Mouse (Mus musculus): ENCODE measurements around the gene Arhgap19. TPM values are rescaled to one million over a fixed set of nuclear protein-coding genes. Genes with fewer than 3 reads are reported as not detected.

The Arhgap19 gene
- total RNA-seq, 2 experiments from 2014 or later, result 2.9 to 3.0 TPM

GRCm38 (mm10) chr19:41797536-41797935 lies 4.3 kb downstream of the Arhgap19 start:
- no peak for DNase-seq

GRCm38 (mm10) chr19:41796789-41797327 lies 5.0 kb downstream of the Arhgap19 start:
- DNase-seq, result no peak

GRCm38 (mm10) chr19:41796148-41796760 lies 5.6 kb downstream of the Arhgap19 start:
- DNase-seq, result no peak

GRCm38 (mm10) chr19:41794901-41795300 lies 6.9 kb downstream of the Arhgap19 start:
- no peak for DNase-seq

GRCm38 (mm10) chr19:41794017-41794416 lies 7.8 kb downstream of the Arhgap19 start:
- DNase-seq, result no peak

- no peak for DNase-seq
Measured at GRCm38 (mm10) chr19:41792934-41793486, 8.8 kb downstream of the Arhgap19 start.

- no peak for DNase-seq
Measured at GRCm38 (mm10) chr19:41791384-41791783, 10.5 kb downstream of the Arhgap19 start.

- DNase-seq, result no peak
Measured at GRCm38 (mm10) chr19:41789110-41789961, 12.5 kb downstream of the Arhgap19 start.

GRCm38 (mm10) chr19:41786896-41787295 lies 15.0 kb downstream of the Arhgap19 start:
- DNase-seq, result no peak

GRCm38 (mm10) chr19:41777514-41777913 lies 24.3 kb downstream of the Arhgap19 start:
- no peak for DNase-seq

- DNase-seq, result no peak
Measured at GRCm38 (mm10) chr19:41768711-41769110, 33.1 kb downstream of the Arhgap19 start.

GRCm38 (mm10) chr19:41766628-41767027 lies 35.2 kb downstream of the Arhgap19 start:
- no peak for DNase-seq

- DNase-seq, result peak; percentile 82 to 86
Measured at GRCm38 (mm10) chr19:41763870-41764660, 37.8 kb downstream of the Arhgap19 start.

- no peak for DNase-seq
Measured at GRCm38 (mm10) chr19:41761529-41761928, 40.3 kb downstream of the Arhgap19 start.

GRCm38 (mm10) chr19:41759765-41760164 lies 42.1 kb downstream of the Arhgap19 start:
- no peak for DNase-seq

GRCm38 (mm10) chr19:41759270-41759669 lies 42.6 kb downstream of the Arhgap19 start:
- DNase-seq, result no peak

GRCm38 (mm10) chr19:41754760-41755159 lies 47.1 kb downstream of the Arhgap19 start:
- no peak for DNase-seq

GRCm38 (mm10) chr19:41751906-41752305 lies 49.9 kb downstream of the Arhgap19 start:
- DNase-seq, result no peak

GRCm38 (mm10) chr19:41747436-41747835 lies 54.4 kb downstream of the Arhgap19 start:
- no peak for DNase-seq

GRCm38 (mm10) chr19:41745941-41746557 lies 55.8 kb downstream of the Arhgap19 start:
- DNase-seq, result peak; percentile 59 to 83

GRCm38 (mm10) chr19:41743396-41743795 lies 58.5 kb downstream of the Arhgap19 start, which contains the start of gene Slit1:
TSS of gene Slit1 (minus strand) at chr19:41743665.
- peak; percentile 63 to 69 for DNase-seq

GRCm38 (mm10) chr19:41738896-41739295 lies 63.0 kb downstream of the Arhgap19 start:
- DNase-seq, result no peak

Data from layer of hippocampus, postnatal 36 days (tissue).